Mouse (Mus musculus) G1E (cell line): ENCODE results near the gene Dpm1. TPM values are rescaled to one million over a fixed set of nuclear protein-coding genes. Genes with fewer than 3 reads are reported as not detected.

Source experiments
- ATAC-seq: 2 replicates; pipeline ENCODE4 v1.8.0; 2016; ENCODE audit warnings: mild to moderate bottlenecking; ENCODE audit not compliant: insufficient number of reproducible peaks, poor library complexity, low FRiP score, severe bottlenecking; ENCODE audit errors: extremely low read depth
- DNase-seq: peaks from one replicate; pipeline ENCODE4 v3.0.0; 2012; ENCODE audit warnings: low spot score
- H3K27me3 ChIP-seq: 2 replicates; pipeline ENCODE4 v1.6.1; 2012; ENCODE audit warnings: mild to moderate bottlenecking, low read length, inconsistent platforms; ENCODE audit not compliant: insufficient read depth
- H3K36me3 ChIP-seq: replicated peaks from 2 replicates; pipeline ENCODE3; 2012; ENCODE audit warnings: mild to moderate bottlenecking, inconsistent platforms
- H3K4me1 ChIP-seq: 2 replicates; pipeline ENCODE4 v1.6.1; 2012; ENCODE audit warnings: low read depth, low read length, inconsistent platforms, mixed read lengths; ENCODE audit not compliant: insufficient read depth
- H3K4me3 ChIP-seq: 2 replicates; pipeline ENCODE4 v1.5.1; 2012; ENCODE audit warnings: low read depth, mild to moderate bottlenecking, inconsistent platforms, low read length, moderate library complexity, mixed read lengths
- H3K9me3 ChIP-seq: replicated peaks from 2 replicates; pipeline ENCODE4 v1.6.1; 2012; ENCODE audit warnings: inconsistent platforms
- CTCF ChIP-seq: IDR thresholded peaks from 2 replicates; pipeline ENCODE4 v1.5.1; 2012; ENCODE audit warnings: low read depth, low read length, inconsistent platforms, mixed read lengths
- GATA1 ChIP-seq: IDR thresholded peaks from 2 replicates; pipeline ENCODE4 v1.6.1; 2012; ENCODE audit warnings: borderline replicate concordance, low read length, inconsistent platforms, mixed read lengths
- GATA2 ChIP-seq: IDR thresholded peaks from 2 replicates; pipeline ENCODE4 v1.6.1; 2012; ENCODE audit warnings: low read depth, low read length, inconsistent platforms, borderline replicate concordance
- POLR2AphosphoS5 ChIP-seq: IDR thresholded peaks from 2 replicates; pipeline ENCODE4 v1.6.1; 2012; ENCODE audit warnings: low read depth, low read length, inconsistent platforms; ENCODE audit not compliant: insufficient replicate concordance
- TAL1 ChIP-seq: conservative IDR thresholded peaks from 2 replicates; pipeline ENCODE4 v1.6.1; 2012; ENCODE audit warnings: low read depth, low read length, inconsistent platforms, mixed read lengths
- polyA plus RNA-seq: library from polyadenylated mRNA; stranded (reverse); fragments of >175 nt; gene quantifications from 2 replicates; pipeline ENCODE4 v1.2.3, GENCODE M21; 2012
- total RNA-seq, 2 experiments: library from RNA; stranded (forward) in 1 of 2; stranded (reverse) in 1 of 2; fragments of 200-1000 nt in 1 of 2; fragments of >200 nt in 1 of 2; fragmentation: Nextera tagmentation in 1 of 2; gene quantifications; 2 replicates each; pipeline ENCODE4 v1.2.3; 2014 to 2017

The Dpm1 gene
- total and polyA plus RNA-seq, 3 experiments = 49.5 to 56.8 (median 54.3) TPM

- Histone ChIP-seq H3K36me3 (peaks cover 91% of the 10 kb centered on the region), H3K4me3 (no peak overlapping the region), H3K27me3 (no peaks in the 10 kb centered on the region), H3K4me1 (peaks cover 64% of the 10 kb centered on the region), H3K9me3 (no peaks in the 10 kb centered on the region)
- TF ChIP-seq CTCF = no peak
- no peak for TF ChIP-seq GATA1
- no peak for TF ChIP-seq TAL1
- no peak for TF ChIP-seq GATA2
- TF ChIP-seq POLR2AphosphoS5 = no peak
- DNase-seq (no peak), ATAC-seq (peak; percentile 31; the same call in 1 of the 2 replicates)
Observed at GRCm38 (mm10) chr2:168200014-168200691, 30.2 kb downstream of the Dpm1 start.

- TF ChIP-seq TAL1 (no peak), GATA1 (no peak), POLR2AphosphoS5 (no peak), GATA2 (no peak), CTCF (no peak)
- no peaks in the 10 kb centered on the region for H3K9me3 ChIP-seq
- H3K36me3 ChIP-seq = peaks cover 91% of the 10 kb centered on the region
- ATAC-seq (no peak), DNase-seq (no peak)
- H3K4me1 ChIP-seq = peaks cover 62% of the 10 kb centered on the region
- H3K27me3 ChIP-seq = no peaks in the 10 kb centered on the region
- H3K4me3 ChIP-seq = no peak overlapping the region
Observed at GRCm38 (mm10) chr2:168199476-168199875, 30.9 kb downstream of the Dpm1 start.

GRCm38 (mm10) chr2:168198421-168198820 lies 32.0 kb downstream of the Dpm1 start:
- Histone ChIP-seq H3K27me3 (no peaks in the 10 kb centered on the region), H3K36me3 (peaks cover 91% of the 10 kb centered on the region), H3K9me3 (no peaks in the 10 kb centered on the region), H3K4me3 (no peak overlapping the region), H3K4me1 (peaks cover 57% of the 10 kb centered on the region)
- DNase-seq = no peak
- no peak for TF ChIP-seq POLR2AphosphoS5
- TF ChIP-seq TAL1 = no peak
- no peak for TF ChIP-seq GATA1
- TF ChIP-seq CTCF = no peak
- no peak for TF ChIP-seq GATA2
- no peak for ATAC-seq

DNA sequence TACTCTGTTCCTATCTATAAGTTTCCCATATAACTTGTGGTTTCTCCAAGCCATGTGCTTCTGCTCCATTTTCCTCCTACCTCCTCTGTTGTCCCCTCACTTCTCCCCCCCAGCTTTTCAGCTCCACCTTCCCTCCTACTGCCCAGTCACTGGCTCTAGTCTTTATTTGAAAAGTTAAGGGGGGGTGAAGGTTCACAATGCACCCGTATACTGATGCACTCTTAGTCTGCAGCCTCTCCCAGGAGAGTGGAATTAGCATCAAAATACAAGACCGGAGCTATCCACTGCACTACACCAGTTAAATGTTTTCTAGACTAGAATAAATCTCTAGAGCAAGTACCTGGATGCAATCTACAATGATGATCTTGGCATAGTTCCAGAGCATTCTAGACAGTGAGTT lies 34.7 kb downstream of the Dpm1 start:
- Histone ChIP-seq H3K9me3 (no peaks in the 10 kb centered on the region), H3K27me3 (no peaks in the 10 kb centered on the region), H3K4me3 (no peak overlapping the region), H3K4me1 (peaks cover 55% of the 10 kb centered on the region), H3K36me3 (peaks cover 94% of the 10 kb centered on the region)
- no peak for ATAC-seq
- no peak for DNase-seq
- TF ChIP-seq CTCF = no peak
- TF ChIP-seq TAL1 = no peak
- no peak for TF ChIP-seq GATA2
- TF ChIP-seq POLR2AphosphoS5 = no peak
- no peak for TF ChIP-seq GATA1

- TF ChIP-seq CTCF (no peak), POLR2AphosphoS5 (no peak), TAL1 (no peak), GATA2 (no peak), GATA1 (no peak)
- peaks cover 46% of the 10 kb centered on the region for H3K4me1 ChIP-seq
- no peaks in the 10 kb centered on the region for H3K9me3 ChIP-seq
- DNase-seq = no peak
- no peaks in the 10 kb centered on the region for H3K27me3 ChIP-seq
- H3K4me3 ChIP-seq = no peak overlapping the region
- no peak for ATAC-seq
- peaks cover 94% of the 10 kb centered on the region for H3K36me3 ChIP-seq
Observed at GRCm38 (mm10) chr2:168193685-168194084, 36.7 kb downstream of the Dpm1 start.

DNA sequence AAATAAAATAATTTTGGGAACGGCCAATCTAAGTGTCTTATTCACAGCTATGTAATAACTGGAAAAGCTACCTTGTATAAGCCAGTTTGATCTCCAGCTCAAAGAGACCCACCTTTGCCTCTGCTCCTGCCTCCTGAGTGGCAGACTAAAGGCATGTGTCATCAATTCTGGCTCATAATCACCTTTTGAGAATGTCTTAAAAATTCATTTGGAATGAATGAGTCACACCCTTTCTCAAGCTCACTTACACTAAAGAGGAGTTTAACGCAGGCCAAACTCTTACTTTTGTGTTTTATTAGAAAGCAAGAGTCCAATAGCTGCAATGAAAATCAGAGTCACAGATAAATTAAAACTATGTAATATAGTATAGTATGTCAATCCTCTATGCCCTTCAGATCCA lies 38.5 kb downstream of the Dpm1 start:
- H3K9me3 ChIP-seq = no peaks in the 10 kb centered on the region
- peaks cover 96% of the 10 kb centered on the region for H3K36me3 ChIP-seq
- peaks cover 33% of the 10 kb centered on the region for H3K4me1 ChIP-seq
- ATAC-seq (no peak), DNase-seq (no peak)
- no peak overlapping the region for H3K4me3 ChIP-seq
- TF ChIP-seq CTCF = no peak
- no peak for TF ChIP-seq GATA1
- no peak for TF ChIP-seq TAL1
- no peak for TF ChIP-seq GATA2
- no peak for TF ChIP-seq POLR2AphosphoS5
- H3K27me3 ChIP-seq = no peaks in the 10 kb centered on the region

DNA sequence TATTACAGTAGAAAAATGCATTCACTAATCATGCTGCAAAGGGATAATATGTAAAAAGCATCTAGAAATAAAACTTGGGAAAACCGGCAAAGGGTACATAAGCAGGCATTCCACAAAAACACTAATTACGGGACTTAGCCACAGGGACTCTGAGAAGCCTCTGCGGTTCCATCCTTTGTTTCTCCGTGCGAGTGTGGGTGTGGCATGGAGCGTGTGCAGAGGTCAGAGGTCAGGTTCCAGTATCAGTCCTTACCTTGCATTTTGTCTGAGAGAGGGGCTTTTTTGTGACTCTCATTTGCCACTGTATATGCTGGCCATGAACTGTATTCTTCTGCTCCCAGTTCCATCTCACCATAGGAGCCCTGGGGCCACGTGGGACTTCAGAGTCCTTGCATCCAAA lies 54.4 kb downstream of the Dpm1 start:
- TF ChIP-seq GATA1 = no peak
- no peak for TF ChIP-seq POLR2AphosphoS5
- H3K27me3 ChIP-seq = no peaks in the 10 kb centered on the region
- peaks cover 76% of the 10 kb centered on the region for H3K36me3 ChIP-seq
- DNase-seq = no peak
- H3K4me1 ChIP-seq = no peaks in the 10 kb centered on the region
- H3K4me3 ChIP-seq = no peak overlapping the region
- ATAC-seq = no peak
- no peaks in the 10 kb centered on the region for H3K9me3 ChIP-seq
